ENCODE assay signal across 29 mouse cellular contexts in the genomic region with DNA sequence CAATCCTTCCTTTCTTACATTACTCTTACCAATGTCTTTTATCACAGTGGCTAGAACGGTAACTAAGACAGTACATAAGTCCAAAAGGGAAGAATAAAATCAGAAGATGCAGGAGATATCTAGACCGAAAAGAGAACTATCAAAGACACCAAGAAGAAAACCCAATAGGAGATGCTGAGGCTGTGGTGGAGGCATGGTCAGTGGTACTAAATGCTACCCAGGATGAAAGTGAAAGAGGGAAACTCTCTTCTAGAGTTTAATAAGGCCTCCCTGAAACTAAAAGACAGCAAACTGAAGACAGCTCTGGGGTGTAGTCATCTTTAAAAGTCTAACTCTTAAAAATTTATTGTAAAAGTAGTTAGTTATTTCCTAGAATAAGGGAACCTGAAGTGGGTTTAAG. TPM values are rescaled to one million over a fixed set of nuclear protein-coding genes. Genes with fewer than 3 reads are reported as not detected.
DNase-seq lines count a peak whose midpoint lies in the region; ATAC-seq and TF ChIP-seq lines count a peak whose summit lies in the region.
"Had no signal": no experiment of that assay in that cellular context is flagged by ENCODE, and none has a peak within 500 bp of the region (broad histone marks: within the 10 kb centered on the region; RNA-seq: fewer than 3 reads in every experiment).

No protein-coding gene starts in this region.

- TF ChIP-seq RAD21 in CH12.LX (IDR thresholded peaks at IDR 0.05; ENCODE audit: low read depth, low read length) = no peak

- H3K27ac ChIP-seq in CH12.LX (ENCODE audit: insufficient read depth, low read depth) = no peak overlapping the region
- H3K27ac ChIP-seq in heart, embryonic 10.5 days = no peak overlapping the region
- H3K27ac ChIP-seq: embryonic facial prominence, embryonic 13.5 days; embryonic facial prominence, embryonic 15.5 days; forebrain, embryonic 10.5 days; forebrain, embryonic 12.5 days had no signal

- H3K4me2 ChIP-seq in CH12.LX (ENCODE audit: insufficient read depth, low read depth, poor library complexity, severe bottlenecking) = no peak overlapping the region; the same call in 1 of the 2 replicates
- H3K4me2 ChIP-seq: embryonic facial prominence, embryonic 13.5 days; embryonic facial prominence, embryonic 15.5 days; forebrain, embryonic 12.5 days had no signal

- H3K9ac ChIP-seq in CH12.LX (ENCODE audit: insufficient read depth, low read depth) = no peak overlapping the region
- H3K9ac ChIP-seq: embryonic facial prominence, embryonic 13.5 days; embryonic facial prominence, embryonic 15.5 days; forebrain, embryonic 12.5 days had no signal

- TF ChIP-seq EP300 in CH12.LX (IDR thresholded peaks at IDR 0.05; ENCODE audit: low read length) = peak; percentile 36; the same call in 1 of the 2 replicates

- no peaks in the 10 kb centered on the region for H3K9me3 ChIP-seq in CH12.LX (replicated peaks; ENCODE audit: low read length)
- no peaks in the 10 kb centered on the region for H3K9me3 ChIP-seq in heart, embryonic 10.5 days
- H3K9me3 ChIP-seq: embryonic facial prominence, embryonic 13.5 days; embryonic facial prominence, embryonic 15.5 days; forebrain, embryonic 10.5 days; forebrain, embryonic 12.5 days had no signal

- H3K79me2 ChIP-seq in CH12.LX (replicated peaks; ENCODE audit: control insufficient read depth, extremely low read depth, insufficient read depth, poor library complexity, severe bottlenecking) = peaks cover 8% of the 10 kb centered on the region

- H3K27me3 ChIP-seq in CH12.LX (replicated peaks) = no peaks in the 10 kb centered on the region
- no peaks in the 10 kb centered on the region for H3K27me3 ChIP-seq in heart, embryonic 10.5 days (ENCODE audit: insufficient read depth, poor library complexity, severe bottlenecking)
- H3K27me3 ChIP-seq: embryonic facial prominence, embryonic 13.5 days; embryonic facial prominence, embryonic 15.5 days; forebrain, embryonic 12.5 days; Patski had no signal

- no peaks in the 10 kb centered on the region for H3K36me3 ChIP-seq in CH12.LX (replicated peaks in 1 of 2; ENCODE audit: control insufficient read depth in 1 of 2, insufficient read depth in 1 of 2, low read length in 1 of 2)
- H3K36me3 ChIP-seq in heart, embryonic 10.5 days = no peaks in the 10 kb centered on the region
- H3K36me3 ChIP-seq: embryonic facial prominence, embryonic 13.5 days; embryonic facial prominence, embryonic 15.5 days; forebrain, embryonic 10.5 days; forebrain, embryonic 12.5 days had no signal

- 80% methylated on average over 2 of the region's 2 CpGs for WGBS in heart, embryonic 10.5 days

- dilution Hi-C loops in CH12.LX (cut with MboI; ENCODE audit: extremely low pct_ligation_motif_present, extremely low pct_unique_long_range_greater_than_20kb, low sequenced_read_pairs) = no loop called here

- no peak for DNase-seq in CH12.LX (ENCODE audit: extremely low read depth)
- DNase-seq in adrenal gland, adult 8-10 months = no peak
- DNase-seq in heart, embryonic 10.5 days (ENCODE audit: low spot score) = no peak
- DNase-seq in Muller cell, postnatal 12 days (ENCODE audit: inconsistent ontology term) = no peak
- no peak for DNase-seq in natural killer cell, adult 2 months (ENCODE audit: low spot score in 2 of 2)
- DNase-seq: adrenal gland, postnatal 10 days; adrenal gland, postnatal 25 days; B cell, adult 2 months; cerebellum, adult 11 months; cerebellum, adult 18-20 months; cerebellum, adult 8-10 months; cerebellum, adult 9-11 months; cerebellum, postnatal 25 days; embryo, embryonic 11 days had no signal

- TF ChIP-seq CTCF in CH12.LX (conservative IDR thresholded peaks at IDR 0.05 in 1 of 2, IDR thresholded peaks at IDR 0.05 in 1 of 2; ENCODE audit: low read depth in 2 of 2, low read length in 2 of 2) = no peak

- in situ Hi-C loops in CH12.LX (cut with MboI; ENCODE audit: low pct_ligation_motif_present, low pct_unique_long_range_greater_than_20kb, low sequenced_read_pairs) = loop anchor here (5.0 kb wide), 1 partner anchor 42 kb away; no protein-coding TSS in a partner anchor

- TF ChIP-seq POLR2A in CH12.LX (IDR thresholded peaks at IDR 0.05; ENCODE audit: low read depth, low read length) = no peak

- ATAC-seq in granulocyte monocyte progenitor cell, adult 5-6 weeks (replicated peaks; ENCODE audit: poor library complexity, severe bottlenecking) = peak; percentile 49
- peak; percentile 27 for ATAC-seq in megakaryocyte progenitor cell, adult 5-6 weeks (replicated peaks; ENCODE audit: poor library complexity)
- ATAC-seq: activated CD4-positive, CD25-positive, alpha-beta regulatory T cell, adult 4 months; CD4-positive, CD25-positive, alpha-beta regulatory T cell, adult 4 months; forebrain, embryonic 14.5 days; forebrain, embryonic 16.5 days; Patski had no signal

- peaks cover 0 to 41% of the 10 kb centered on the region in 2 experiments; a peak in 2 of 4 replicates for H3K4me1 ChIP-seq in CH12.LX (ENCODE audit: control insufficient read depth in 1 of 2, insufficient read depth in 2 of 2)
- H3K4me1 ChIP-seq in heart, embryonic 10.5 days = no peaks in the 10 kb centered on the region
- H3K4me1 ChIP-seq: embryonic facial prominence, embryonic 13.5 days; embryonic facial prominence, embryonic 15.5 days; forebrain, embryonic 10.5 days; forebrain, embryonic 12.5 days had no signal

- no peak overlapping the region for H3K4me3 ChIP-seq in CH12.LX (replicated peaks in 1 of 3; ENCODE audit: low read depth in 2 of 3, low read length in 2 of 3, poor library complexity in 1 of 3)
- no peak overlapping the region for H3K4me3 ChIP-seq in heart, embryonic 10.5 days
- H3K4me3 ChIP-seq: embryonic facial prominence, embryonic 13.5 days; embryonic facial prominence, embryonic 15.5 days; erythroblast, embryonic 14.5 days; forebrain, embryonic 10.5 days; forebrain, embryonic 12.5 days had no signal

TF ChIP-seq in CH12.LX, 34 proteins besides CTCF, POLR2A, EP300 and RAD21:
- TF ChIP-seq RCOR1 (conservative IDR thresholded peaks at IDR 0.05; ENCODE audit: low read depth, low read length) (no peak), IRF4 (IDR thresholded peaks at IDR 0.05; ENCODE audit: low read depth, low read length) (0 out of 2 replicates have a peak, but pooled peaks have one; percentile 9)
TF ChIP-seq in CH12.LX: peak in this region for 1.

RNA-seq across cellular contexts. Expression of a gene that starts 2.0 kb away (rescaled TPM):
- 26.0 and 28.1 TPM in 2 replicates for total RNA-seq in CH12.LX (2012; rRNA removed)
- total RNA-seq in CH12.LX (2014; rRNA removed) = 55.1 and 68.0 TPM in 2 replicates
- polyA plus RNA-seq in CH12.LX (2012; ENCODE audit: insufficient read length, low read depth) = 48.5 and 48.9 TPM in 2 replicates
- total RNA-seq in granulocyte monocyte progenitor cell, adult 5-6 weeks (2014; fragmentation: Nextera tagmentation) = 31.3 and 54.6 TPM in 2 replicates
- total RNA-seq in granulocyte monocyte progenitor cell, adult 5-6 weeks (2017) = 32.0 and 37.3 TPM in 2 replicates
- total RNA-seq in megakaryocyte progenitor cell, adult 5-6 weeks (2015) = 30.7 and 51.7 TPM in 2 replicates
- 35.8 and 50.3 TPM in 2 replicates for total RNA-seq in megakaryocyte progenitor cell, adult 5-6 weeks (2017)
- under 1 TPM in 3 of 4 experiments, not detected in 1; 0.46 to 0.91 (median 0.80) TPM for total RNA-seq in adrenal gland, adult 8-10 months (2022)
- 0.23 TPM in 1 of 2 replicates, not detected in the other for polyA plus RNA-seq in heart, embryonic 10.5 days (2016; fragmentation: Nextera tagmentation; extraction: Ambion mirVana)
- polyA plus RNA-seq: brain, embryonic 14.5 days; forebrain, embryonic 12.5 days; forebrain, embryonic 14.5 days; forebrain, embryonic 16.5 days had no signal

RNA-seq across cellular contexts. Expression of a gene that starts 40.7 kb away (rescaled TPM):
- total RNA-seq in CH12.LX (2012; rRNA removed) (0.13 and 0.17 TPM in 2 replicates), CH12.LX (2014; rRNA removed) (0.08 and 0.24 TPM in 2 replicates)
- 0.13 TPM in 1 of 2 replicates, not detected in the other for polyA plus RNA-seq in CH12.LX (2012; ENCODE audit: insufficient read length, low read depth)
- not detected in 2 replicates for total RNA-seq in granulocyte monocyte progenitor cell, adult 5-6 weeks (2014; fragmentation: Nextera tagmentation)
- total RNA-seq in granulocyte monocyte progenitor cell, adult 5-6 weeks (2017) = not detected in 2 replicates
- not detected in 2 replicates for total RNA-seq in megakaryocyte progenitor cell, adult 5-6 weeks (2015)
- not detected in 2 replicates for total RNA-seq in megakaryocyte progenitor cell, adult 5-6 weeks (2017)
- total RNA-seq in adrenal gland, adult 8-10 months (2022) = 1 to 10 TPM in 3 of 4 experiments, under 1 TPM in 1; 0.45 to 2.2 (median 1.4) TPM
- polyA plus RNA-seq in heart, embryonic 10.5 days (2016; fragmentation: Nextera tagmentation; extraction: Ambion mirVana) = 0.06 and 0.28 TPM in 2 replicates
- total RNA-seq: ES-E14, MEL had no signal
- polyA plus RNA-seq: CD4-positive, CD25-positive, alpha-beta regulatory T cell, adult 4 months; erythroblast, embryonic 14.5 days; Patski had no signal

Comparison
In these comparisons a context has a peak if more than half of its experiments do, and no peak if none do; other contexts are left out.
1. RNA of a gene that starts 2.0 kb away (total RNA-seq): 26.0 to 68.0 TPM in CH12.LX, 30.7 to 51.7 TPM in megakaryocyte progenitor cell, adult 5-6 weeks and 31.3 to 54.6 TPM in granulocyte monocyte progenitor cell, adult 5-6 weeks; 0.46 to 0.91 TPM in adrenal gland, adult 8-10 months; every median in the first group is over 10 times any median in the second.